Mouse (Mus musculus) liver, embryonic 14.5 days (tissue): ENCODE data around the gene Sirpa. TPM values are rescaled to one million over a fixed set of nuclear protein-coding genes. Genes with fewer than 3 reads are reported as not detected.

Experiments used
- ATAC-seq: fragments of 200-750 bp; cut with Nextera tagmentation; 2 replicates; pipeline ENCODE4 v1.8.0; 2017; ENCODE audit warnings: moderate number of reproducible peaks, mild to moderate bottlenecking, moderate library complexity; ENCODE audit not compliant: insufficient read depth
- DNase-seq, 3 experiments: peaks; one replicate each; pipeline ENCODE4 v3.0.0-alpha.2; 2012 to 2013; ENCODE audit warnings: low read depth in 3 of 3, low spot score in 3 of 3
- H3K27ac ChIP-seq: fragments of 300-500 bp; sonication (generic); 2 replicates; pipeline ENCODE4 v1.5.1; 2014; ENCODE audit warnings: moderate library complexity, mild to moderate bottlenecking, control low read depth, inconsistent platforms
- H3K27me3 ChIP-seq: fragments of 300-500 bp; sonication (generic); 2 replicates; pipeline ENCODE4 v1.6.1; 2014; ENCODE audit warnings: mild to moderate bottlenecking, low read length, moderate library complexity; ENCODE audit not compliant: control insufficient read depth, insufficient read depth
- H3K36me3 ChIP-seq: fragments of 300-500 bp; sonication (generic); replicated peaks from 2 replicates; pipeline ENCODE4 v1.6.1; 2014; ENCODE audit warnings: low read depth; ENCODE audit not compliant: control insufficient read depth, insufficient read depth
- H3K4me1 ChIP-seq, 2 experiments: fragments of 200-500 bp in 1 of 2; fragments of 300-500 bp in 1 of 2; sonication (generic) in 1 of 2; replicated peaks; 2 replicates each; pipeline ENCODE4 v1.6.1; 2012 to 2014; ENCODE audit warnings: antibody characterized with exemption in 1 of 2, inconsistent platforms in 1 of 2, low read length in 1 of 2; ENCODE audit not compliant: control insufficient read depth in 2 of 2, insufficient read depth in 2 of 2
- H3K4me2 ChIP-seq: fragments of 300-500 bp; sonication (generic); 2 replicates; pipeline ENCODE4 v1.6.1; 2014; ENCODE audit warnings: low read depth, mild to moderate bottlenecking, control low read depth, moderate library complexity
- H3K4me3 ChIP-seq, 2 experiments: fragments of 200-500 bp in 1 of 2; fragments of 300-500 bp in 1 of 2; sonication (generic) in 1 of 2; 2 replicates each; pipeline ENCODE4 v1.5.1; 2012 to 2014; ENCODE audit warnings: low read depth in 2 of 2, low read length in 2 of 2, mild to moderate bottlenecking in 2 of 2, control low read depth in 1 of 2, inconsistent platforms in 1 of 2, moderate library complexity in 1 of 2; ENCODE audit not compliant: insufficient read depth in 1 of 2
- H3K9ac ChIP-seq: fragments of 300-500 bp; sonication (generic); replicated peaks from 2 replicates; pipeline ENCODE4 v1.6.1; 2014; ENCODE audit warnings: mild to moderate bottlenecking, control low read depth, moderate library complexity
- H3K9me3 ChIP-seq: fragments of 300-500 bp; sonication (generic); 2 replicates; pipeline ENCODE4 v1.6.1; 2016; ENCODE audit warnings: low read length, mixed read lengths; ENCODE audit not compliant: control insufficient read depth
- CTCF ChIP-seq: IDR thresholded peaks from 2 replicates; pipeline ENCODE4 v1.5.1; 2016; ENCODE audit warnings: antibody characterized with exemption, low read depth, control low read depth
- EP300 ChIP-seq: IDR thresholded peaks from 2 replicates; pipeline ENCODE4 v1.6.1; 2016; ENCODE audit warnings: antibody characterized with exemption, low read depth
- WGBS: fragments of 180-500 bp; shearing (Covaris S2); extraction: QIAGEN DNeasy Blood & Tissue Kit; methylation state at CpG from one replicate; pipeline ENCODE4 v1.1.7; 2014; ENCODE audit not compliant: insufficient replicate concordance; 5-methylcytosine and 5-hydroxymethylcytosine counted together
- polyA plus RNA-seq, 2 experiments: library from polyadenylated mRNA; depleted of rRNA in 1 of 2; stranded (reverse) in 1 of 2; unstranded in 1 of 2; fragments of >200 nt; fragmentation: Nextera tagmentation in 1 of 2; extraction: Ambion mirVana in 1 of 2; gene quantifications; 2 replicates each; pipeline versions ENCODE4 v1.2.1 to v1.2.3; 2012 to 2014

Sirpa gene
- polyA plus RNA-seq, 2 experiments = 18.2 to 18.7 TPM

- Histone ChIP-seq H3K27me3 (peaks cover 15% of the 10 kb centered on the region), H3K4me1 (peaks cover 0 to 5% of the 10 kb centered on the region in 2 experiments; a peak in 1 of 4 replicates), H3K36me3 (no peaks in the 10 kb centered on the region), H3K9ac (no peak overlapping the region), H3K27ac (no peak overlapping the region; the same call in 1 of the 2 replicates), H3K9me3 (no peaks in the 10 kb centered on the region), H3K4me2 (no peak overlapping the region), H3K4me3 (no peak overlapping the region)
- WGBS = 16% methylated on average over 7 of the region's 7 CpGs
- TF ChIP-seq EP300 = no peak
- TF ChIP-seq CTCF = no peak
- DNase-seq (no peak), ATAC-seq (no peak)
Observed at GRCm38 (mm10) chr2:129595661-129596209, 3.1 kb downstream of the Sirpa start.

DNA sequence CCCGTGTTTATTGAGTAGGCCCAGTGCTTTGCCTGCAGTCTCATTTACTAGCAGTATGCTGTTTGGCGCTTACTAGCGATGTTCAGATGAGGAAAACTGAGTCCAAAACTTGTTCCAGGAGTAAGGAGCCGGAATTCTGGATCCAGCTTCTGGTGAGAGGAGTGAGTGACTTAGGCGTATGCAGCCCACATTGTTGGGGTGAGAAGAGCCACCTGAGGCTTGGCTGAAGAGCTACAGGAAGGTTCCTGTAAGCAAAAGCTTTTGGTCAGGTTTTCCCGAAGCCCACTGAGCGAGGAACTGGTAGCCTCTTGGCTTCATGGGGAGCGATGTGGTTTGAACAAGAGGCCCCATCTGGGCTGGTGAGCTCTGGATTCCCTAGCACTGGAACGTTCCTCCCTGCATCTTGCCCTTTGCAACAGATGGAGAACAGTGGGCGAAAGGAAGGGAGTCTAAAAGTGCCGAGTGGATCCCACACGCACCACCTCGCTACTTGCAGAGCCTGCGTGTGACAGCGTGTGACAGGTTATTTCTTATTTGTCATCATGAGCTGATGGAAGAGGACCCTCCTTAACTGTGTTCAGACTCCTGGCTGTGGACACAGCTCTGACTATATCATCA, 4.0 kb downstream of the Sirpa start:
- DNase-seq (no peak), ATAC-seq (no peak)
- Histone ChIP-seq H3K4me3 (no peak overlapping the region), H3K9me3 (no peaks in the 10 kb centered on the region), H3K27me3 (peaks cover 15% of the 10 kb centered on the region), H3K36me3 (no peaks in the 10 kb centered on the region), H3K4me2 (no peak overlapping the region), H3K9ac (no peak overlapping the region), H3K4me1 (peaks cover 0 to under 1% of the 10 kb centered on the region in 2 experiments; a peak in 1 of 4 replicates), H3K27ac (no peak overlapping the region)
- TF ChIP-seq CTCF (no peak), EP300 (no peak)
- WGBS = 69% methylated on average over 15 of the region's 15 CpGs

DNA sequence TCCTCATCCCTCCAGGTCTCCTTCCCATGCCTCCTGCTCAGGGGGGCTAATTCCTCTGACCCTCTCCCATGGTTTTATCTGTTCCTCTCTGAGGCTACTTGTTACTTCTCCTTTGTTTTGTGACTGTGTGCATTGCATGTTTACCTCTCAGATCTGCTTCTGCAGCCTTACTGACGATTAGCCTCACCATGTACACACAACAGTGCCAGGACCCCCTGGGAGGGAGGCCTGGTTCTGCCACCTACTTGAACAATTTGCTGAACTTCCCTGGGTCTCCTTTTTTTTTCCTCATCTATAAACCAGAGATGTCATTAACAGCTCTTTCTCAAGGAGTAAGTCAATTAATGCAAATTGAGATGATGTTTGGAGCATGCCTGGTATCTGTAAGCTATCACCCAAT, 4.9 kb downstream of the Sirpa start:
- H3K9ac ChIP-seq = no peak overlapping the region
- 23% methylated on average over 1 of the region's 1 CpGs for WGBS
- H3K27me3 ChIP-seq = peaks cover 12% of the 10 kb centered on the region
- no peak overlapping the region for H3K4me2 ChIP-seq
- H3K36me3 ChIP-seq = no peaks in the 10 kb centered on the region
- H3K4me3 ChIP-seq = no peak overlapping the region
- no peak for DNase-seq
- no peak overlapping the region for H3K27ac ChIP-seq
- H3K9me3 ChIP-seq = no peaks in the 10 kb centered on the region
- no peaks in the 10 kb centered on the region for H3K4me1 ChIP-seq
- no peak for TF ChIP-seq EP300
- no peak for TF ChIP-seq CTCF
- no peak for ATAC-seq

DNA sequence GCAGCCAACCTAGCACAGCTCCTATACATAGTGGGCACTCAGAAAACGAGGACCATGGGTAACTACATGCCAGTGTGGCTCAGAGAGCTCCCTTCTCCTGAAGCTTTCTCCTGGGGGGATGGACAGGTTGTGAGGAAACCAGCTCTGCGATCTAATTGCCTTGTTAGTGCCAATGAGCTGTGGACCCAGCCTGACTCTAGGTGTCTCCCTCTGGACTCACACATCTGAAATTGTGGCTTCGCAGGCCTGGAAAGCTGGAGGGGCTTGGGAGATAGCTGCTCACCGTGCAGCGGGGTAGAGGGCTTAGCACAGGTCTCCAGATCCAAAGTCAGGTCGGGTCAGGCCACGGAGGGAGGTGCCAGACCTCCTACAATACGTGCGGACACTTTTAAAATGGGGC, 5.5 kb downstream of the Sirpa start:
- Histone ChIP-seq H3K9ac (no peak overlapping the region), H3K36me3 (no peaks in the 10 kb centered on the region), H3K4me1 (no peaks in the 10 kb centered on the region), H3K9me3 (no peaks in the 10 kb centered on the region), H3K27ac (no peak overlapping the region), H3K4me3 (no peak overlapping the region), H3K27me3 (peaks cover 7% of the 10 kb centered on the region), H3K4me2 (no peak overlapping the region)
- ATAC-seq (no peak), DNase-seq (no peak)
- TF ChIP-seq EP300 (no peak), CTCF (no peak)
- 56% methylated on average over 9 of the region's 9 CpGs for WGBS

DNA sequence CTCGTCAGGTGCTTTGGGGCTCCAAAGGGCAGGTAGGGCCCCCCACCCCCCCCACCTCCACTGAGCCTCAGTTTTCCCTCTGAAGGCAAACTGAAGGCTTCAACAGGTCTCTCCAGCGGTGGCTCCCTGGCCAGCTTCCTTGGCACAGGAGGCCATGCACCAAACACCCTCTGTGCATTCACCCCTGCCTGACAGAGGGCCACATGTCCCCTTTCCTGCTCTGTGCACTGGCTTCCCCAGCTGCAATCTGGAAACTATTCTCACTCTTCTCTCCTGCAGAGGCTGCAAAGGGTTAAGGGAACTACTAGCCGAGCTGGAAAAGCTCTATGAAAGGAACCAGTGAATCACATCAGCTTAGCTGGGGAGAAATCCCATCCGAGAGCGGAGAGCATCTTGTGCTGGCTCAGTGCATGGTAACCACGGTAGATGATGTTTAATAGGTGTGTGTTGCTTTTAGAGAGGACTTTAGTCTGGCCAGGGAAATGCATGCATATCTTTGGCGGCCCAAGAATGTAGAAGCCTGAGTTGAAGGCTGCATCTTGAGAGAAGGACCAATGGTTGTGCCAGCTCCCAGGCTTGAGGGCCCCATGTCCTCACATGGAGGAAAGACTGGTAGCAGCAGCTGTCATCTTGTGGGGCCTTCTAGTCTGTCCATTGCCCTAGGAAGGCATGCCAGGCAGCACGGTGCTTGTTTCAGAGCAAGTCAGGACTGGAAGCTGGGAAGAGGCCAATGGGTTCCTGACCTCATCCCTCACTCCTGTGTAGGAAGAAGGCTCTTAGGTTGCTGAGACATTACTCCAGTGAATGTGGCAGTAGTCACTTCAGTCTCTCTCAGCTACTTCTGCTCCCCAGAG, 6.8 kb downstream of the Sirpa start:
- Histone ChIP-seq H3K4me1 (no peaks in the 10 kb centered on the region), H3K9me3 (no peaks in the 10 kb centered on the region), H3K27me3 (no peaks in the 10 kb centered on the region), H3K27ac (no peak overlapping the region), H3K4me3 (no peak overlapping the region), H3K9ac (no peak overlapping the region), H3K36me3 (no peaks in the 10 kb centered on the region), H3K4me2 (no peak overlapping the region)
- no peak for TF ChIP-seq EP300
- TF ChIP-seq CTCF = no peak
- ATAC-seq (no peak), DNase-seq (no peak)
- 68% methylated on average over 8 of the region's 8 CpGs for WGBS
